Mouse (Mus musculus) myocyte (in vitro differentiated cells): ENCODE data around the gene Hhex.

Experiments used
- CEBPB ChIP-seq: IDR thresholded peaks from 2 replicates; pipeline ENCODE4 v1.6.1; 2011; ENCODE audit warnings: mild to moderate bottlenecking, moderate library complexity; ENCODE audit not compliant: poor library complexity, insufficient read depth, severe bottlenecking
- E2F4 ChIP-seq: IDR thresholded peaks from one replicate; pipeline ENCODE4 v1.6.1; 2011; ENCODE audit warnings: mild to moderate bottlenecking, control low read depth, moderate library complexity; ENCODE audit not compliant: insufficient read depth
- MAX ChIP-seq: IDR thresholded peaks from one replicate; pipeline ENCODE4 v1.6.1; 2011; ENCODE audit warnings: low read depth, mild to moderate bottlenecking, control low read depth
- MYOD1 ChIP-seq, 3 experiments: IDR thresholded peaks; one replicate each; pipeline ENCODE4 v1.6.1; 2011; ENCODE audit warnings: control low read depth in 2 of 3, low read depth in 2 of 3, mild to moderate bottlenecking in 2 of 3, moderate library complexity in 1 of 3; ENCODE audit not compliant: insufficient read length in 2 of 3, control insufficient read depth in 1 of 3
- MYOG ChIP-seq, 3 experiments: IDR thresholded peaks; one replicate each; pipeline ENCODE4 v1.6.1; 2011; ENCODE audit warnings: control low read depth in 2 of 3, low read depth in 2 of 3, mild to moderate bottlenecking in 2 of 3; ENCODE audit not compliant: insufficient read length in 2 of 3, control insufficient read depth in 1 of 3, insufficient read depth in 1 of 3
- POLR2A ChIP-seq: IDR thresholded peaks from one replicate; pipeline ENCODE4 v1.6.1; 2011; ENCODE audit warnings: low read depth, mild to moderate bottlenecking, control low read depth, moderate library complexity; ENCODE audit not compliant: insufficient read length
- POLR2AphosphoS2 ChIP-seq: IDR thresholded peaks from one replicate; pipeline ENCODE4 v1.6.1; 2011; ENCODE audit warnings: low read depth, control low read depth; ENCODE audit not compliant: insufficient read length
- USF1 ChIP-seq: IDR thresholded peaks from one replicate; pipeline ENCODE4 v1.6.1; 2011; ENCODE audit warnings: low read depth, mild to moderate bottlenecking, control low read depth, moderate library complexity

DNA sequence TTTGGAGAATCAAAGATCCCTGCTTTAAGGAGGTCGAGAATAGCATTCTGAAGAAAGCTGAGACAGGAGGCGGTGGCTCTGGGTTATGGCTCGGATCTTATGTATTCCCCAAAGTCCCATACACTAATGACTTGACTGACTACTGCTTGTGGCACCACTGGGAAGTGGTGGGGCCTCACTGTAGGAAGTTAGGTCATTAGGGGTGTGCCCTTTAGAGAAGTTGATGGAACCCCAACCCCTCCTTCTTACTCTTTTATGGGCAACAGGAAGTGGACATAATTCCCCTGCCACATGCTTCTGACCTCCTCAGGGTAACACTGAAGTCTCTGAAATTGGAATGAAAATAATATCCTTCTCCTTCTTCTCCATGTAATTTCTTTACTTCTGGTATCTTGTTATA, 38.0 kb downstream of the Hhex start:
- TF ChIP-seq POLR2AphosphoS2 (no peak), MAX (no peak), POLR2A (no peak), E2F4 (no peak), USF1 (no peak), MYOD1 (IDR thresholded peaks at IDR 0.05; ENCODE audit: control insufficient read depth in 1 of 3, insufficient read length in 2 of 3, low read depth in 2 of 3) (no peak), CEBPB (no peak), MYOG (IDR thresholded peaks at IDR 0.05; ENCODE audit: control insufficient read depth in 1 of 3, insufficient read depth in 1 of 3, insufficient read length in 2 of 3, low read depth in 2 of 3) (no peak)
